Mouse (Mus musculus): ENCODE measurements around the gene Cdh15. TPM values are rescaled to one million over a fixed set of nuclear protein-coding genes. Genes with fewer than 3 reads are reported as not detected.
A peak's percentile ranks its signal among the peaks of the same experiment; 100 is the strongest.

Gene Cdh15
- polyA plus RNA-seq, 1 experiment from 2014 or later, result 0.65 TPM

- H3K4me1 ChIP-seq (replicated peaks), result peaks cover 5% of the 10 kb centered on the region
- peaks cover 45% of the 10 kb centered on the region for H3K27me3 ChIP-seq
- no peak for DNase-seq
- no peak overlapping the region for H3K27ac ChIP-seq
- no peaks in the 10 kb centered on the region for H3K9me3 ChIP-seq (replicated peaks)
- H3K4me3 ChIP-seq (replicated peaks), result no peak overlapping the region
- H3K4me2 ChIP-seq, result peak overlapping the region; percentile 23; the same call in 1 of the 2 replicates
- WGBS (ENCODE audit: insufficient replicate concordance), result 50% methylated on average over 26 of the region's 26 CpGs
- ATAC-seq (ENCODE audit: low read depth), result no peak
- H3K9ac ChIP-seq, result no peak overlapping the region
- H3K36me3 ChIP-seq, result no peaks in the 10 kb centered on the region
Measured at GRCm38 (mm10) chr8:122864719-122865129, 17.0 kb downstream of the Cdh15 start.

- no peak overlapping the region for H3K27ac ChIP-seq
- 0 out of 2 replicates have a peak overlapping the region, but pooled peaks have one; percentile 23 for H3K4me2 ChIP-seq
- H3K9ac ChIP-seq, result no peak overlapping the region
- H3K4me3 ChIP-seq (replicated peaks), result no peak overlapping the region
- ATAC-seq (ENCODE audit: low read depth), result no peak
- H3K36me3 ChIP-seq, result no peaks in the 10 kb centered on the region
- H3K9me3 ChIP-seq (replicated peaks), result no peaks in the 10 kb centered on the region
- H3K4me1 ChIP-seq (replicated peaks), result peaks cover 8% of the 10 kb centered on the region
- H3K27me3 ChIP-seq, result peaks cover 40% of the 10 kb centered on the region
- WGBS (ENCODE audit: insufficient replicate concordance), result 45% methylated on average over 10 of the region's 10 CpGs
- DNase-seq, result no peak
Measured at GRCm38 (mm10) chr8:122865441-122865840, 17.7 kb downstream of the Cdh15 start.

GRCm38 (mm10) chr8:122866231-122866630 lies 18.5 kb downstream of the Cdh15 start:
- Histone ChIP-seq H3K9me3 (replicated peaks) (no peaks in the 10 kb centered on the region), H3K4me1 (replicated peaks) (peaks cover 13% of the 10 kb centered on the region), H3K4me2 (no peak overlapping the region), H3K36me3 (no peaks in the 10 kb centered on the region), H3K27me3 (peaks cover 36% of the 10 kb centered on the region), H3K9ac (no peak overlapping the region), H3K4me3 (replicated peaks) (no peak overlapping the region), H3K27ac (no peak overlapping the region)
- DNase-seq (no peak), ATAC-seq (ENCODE audit: low read depth) (no peak)
- 52% methylated on average over 8 of the region's 8 CpGs for WGBS (ENCODE audit: insufficient replicate concordance)

DNA sequence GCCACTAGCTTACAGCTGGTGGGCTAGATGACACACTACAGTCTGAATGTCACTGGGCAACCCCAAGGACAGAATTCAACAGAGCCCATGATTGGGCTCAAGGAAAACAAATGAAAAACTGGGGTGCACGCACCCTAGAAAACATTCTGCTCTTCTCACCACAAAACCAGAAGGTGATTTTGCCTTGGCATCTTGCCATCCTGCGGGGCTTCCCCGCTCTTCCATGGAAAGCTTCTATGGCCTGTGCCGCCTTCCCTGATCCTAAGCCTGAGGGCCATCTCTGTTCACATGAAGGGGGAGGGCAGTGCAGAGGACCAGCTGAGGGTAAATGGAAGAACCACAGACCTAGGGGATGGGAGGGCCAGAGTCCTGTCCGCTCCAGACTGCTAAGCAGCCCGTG lies 20.2 kb downstream of the Cdh15 start:
- Histone ChIP-seq H3K4me1 (replicated peaks) (peaks cover 22% of the 10 kb centered on the region), H3K9ac (no peak overlapping the region), H3K9me3 (replicated peaks) (no peaks in the 10 kb centered on the region), H3K4me3 (replicated peaks) (no peak overlapping the region), H3K27me3 (peaks cover 34% of the 10 kb centered on the region), H3K27ac (no peak overlapping the region), H3K36me3 (no peaks in the 10 kb centered on the region), H3K4me2 (no peak overlapping the region)
- WGBS (ENCODE audit: insufficient replicate concordance), result 69% methylated on average over 6 of the region's 6 CpGs
- DNase-seq (no peak), ATAC-seq (ENCODE audit: low read depth) (no peak)

DNA sequence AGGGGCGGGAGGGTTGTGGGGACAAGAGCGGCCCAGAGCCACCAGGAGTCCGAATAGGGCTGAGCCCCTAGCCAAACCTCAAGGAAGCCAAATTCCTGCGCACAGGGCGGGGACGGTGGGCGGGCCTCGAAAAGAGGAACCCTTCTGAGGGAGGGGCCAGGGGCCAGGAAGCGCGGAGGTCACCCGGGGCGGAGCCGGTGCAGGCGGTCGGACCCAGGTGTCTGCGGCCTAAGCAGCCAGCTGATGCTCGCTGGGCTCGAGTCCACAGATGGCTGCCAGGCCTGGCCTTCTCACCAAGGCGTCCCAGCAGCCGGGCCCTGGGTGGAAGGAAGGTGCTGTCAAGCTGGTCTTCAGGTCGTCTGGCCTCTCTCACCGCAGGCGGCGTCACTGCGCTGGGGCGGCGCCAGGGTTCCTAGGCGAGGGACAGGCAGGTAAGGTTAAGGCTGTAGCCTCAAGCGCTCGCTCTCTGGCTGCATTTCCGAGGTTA lies 22.7 kb downstream of the Cdh15 start:
- Histone ChIP-seq H3K4me1 (replicated peaks) (peaks cover 22% of the 10 kb centered on the region), H3K27me3 (peaks cover 14% of the 10 kb centered on the region), H3K4me3 (replicated peaks) (peak overlapping the region; percentile 45), H3K9ac (peak overlapping the region; percentile 61), H3K4me2 (peak overlapping the region; percentile 71), H3K27ac (no peak overlapping the region), H3K9me3 (replicated peaks) (no peaks in the 10 kb centered on the region), H3K36me3 (no peaks in the 10 kb centered on the region)
- peak; percentile 61 for DNase-seq
- 7% methylated on average over 30 of the region's 31 CpGs for WGBS (ENCODE audit: insufficient replicate concordance)
- ATAC-seq (ENCODE audit: low read depth), result peak; percentile 64

- Histone ChIP-seq H3K4me3 (replicated peaks) (no peak overlapping the region), H3K4me1 (replicated peaks) (peaks cover 22% of the 10 kb centered on the region), H3K9me3 (replicated peaks) (no peaks in the 10 kb centered on the region), H3K27me3 (0 out of 2 replicates have a peak, but pooled peaks cover 6% of the 10 kb centered on the region), H3K36me3 (no peaks in the 10 kb centered on the region), H3K4me2 (peak overlapping the region; percentile 16; the same call in 1 of the 2 replicates), H3K9ac (no peak overlapping the region), H3K27ac (no peak overlapping the region)
- DNase-seq (no peak), ATAC-seq (ENCODE audit: low read depth) (peak; percentile 59)
- WGBS (ENCODE audit: insufficient replicate concordance), result 42% methylated on average over 9 of the region's 9 CpGs
Measured at GRCm38 (mm10) chr8:122871663-122872062, 23.9 kb downstream of the Cdh15 start.

- 44% methylated on average over 6 of the region's 6 CpGs for WGBS (ENCODE audit: insufficient replicate concordance)
- 0 out of 2 replicates have a peak, but pooled peaks cover 2% of the 10 kb centered on the region for H3K27me3 ChIP-seq
Measured at GRCm38 (mm10) chr8:122873171-122873570, 25.4 kb downstream of the Cdh15 start.

GRCm38 (mm10) chr8:122875186-122875585 lies 27.4 kb downstream of the Cdh15 start:
- DNase-seq, result no peak
- Histone ChIP-seq H3K9me3 (replicated peaks) (no peaks in the 10 kb centered on the region), H3K36me3 (no peaks in the 10 kb centered on the region), H3K4me3 (replicated peaks) (no peak overlapping the region), H3K4me1 (replicated peaks) (peaks cover 17% of the 10 kb centered on the region), H3K27me3 (no peaks in the 10 kb centered on the region), H3K4me2 (no peak overlapping the region), H3K9ac (no peak overlapping the region), H3K27ac (no peak overlapping the region)
- 78% methylated on average over 5 of the region's 5 CpGs for whole genome bisulfite sequencing (ENCODE audit: insufficient replicate concordance)
- ATAC-seq (ENCODE audit: low read depth), result no peak

More at GRCm38 (mm10) chr8:122873171-122873570, 25.4 kb downstream of the Cdh15 start:
- DNase-seq, result no peak
- H3K27ac ChIP-seq, result no peak overlapping the region
- H3K9me3 ChIP-seq (replicated peaks), result no peaks in the 10 kb centered on the region
- H3K4me2 ChIP-seq, result no peak overlapping the region
- ATAC-seq (ENCODE audit: low read depth), result no peak
- H3K4me3 ChIP-seq (replicated peaks), result no peak overlapping the region
- H3K9ac ChIP-seq, result no peak overlapping the region
- peaks cover 22% of the 10 kb centered on the region for H3K4me1 ChIP-seq (replicated peaks)
- H3K36me3 ChIP-seq, result no peaks in the 10 kb centered on the region

GRCm38 (mm10) chr8:122878231-122878630 lies 30.5 kb downstream of the Cdh15 start:
- WGBS (ENCODE audit: insufficient replicate concordance), result 64% methylated on average over 3 of the region's 3 CpGs

GRCm38 (mm10) chr8:122880302-122880701 lies 32.5 kb downstream of the Cdh15 start:
- no peaks in the 10 kb centered on the region for H3K4me1 ChIP-seq (replicated peaks)
- H3K27me3 ChIP-seq, result no peaks in the 10 kb centered on the region
- H3K4me2 ChIP-seq, result no peak overlapping the region
- peaks cover 35% of the 10 kb centered on the region for H3K36me3 ChIP-seq
- H3K27ac ChIP-seq, result no peak overlapping the region
- H3K4me3 ChIP-seq (replicated peaks), result no peak overlapping the region
- H3K9me3 ChIP-seq (replicated peaks), result no peaks in the 10 kb centered on the region
- no peak for DNase-seq
- 61% methylated on average over 3 of the region's 3 CpGs for WGBS (ENCODE audit: insufficient replicate concordance)
- no peak overlapping the region for H3K9ac ChIP-seq
- no peak for ATAC-seq (ENCODE audit: low read depth)

More at GRCm38 (mm10) chr8:122878231-122878630, 30.5 kb downstream of the Cdh15 start:
- no peak overlapping the region for H3K4me2 ChIP-seq
- DNase-seq, result no peak
- no peak overlapping the region for H3K4me3 ChIP-seq (replicated peaks)
- no peaks in the 10 kb centered on the region for H3K4me1 ChIP-seq (replicated peaks)
- H3K36me3 ChIP-seq, result peaks cover 15% of the 10 kb centered on the region
- no peak overlapping the region for H3K9ac ChIP-seq
- H3K27ac ChIP-seq, result no peak overlapping the region
- ATAC-seq (ENCODE audit: low read depth), result no peak
- H3K27me3 ChIP-seq, result no peaks in the 10 kb centered on the region
- H3K9me3 ChIP-seq (replicated peaks), result no peaks in the 10 kb centered on the region

DNA sequence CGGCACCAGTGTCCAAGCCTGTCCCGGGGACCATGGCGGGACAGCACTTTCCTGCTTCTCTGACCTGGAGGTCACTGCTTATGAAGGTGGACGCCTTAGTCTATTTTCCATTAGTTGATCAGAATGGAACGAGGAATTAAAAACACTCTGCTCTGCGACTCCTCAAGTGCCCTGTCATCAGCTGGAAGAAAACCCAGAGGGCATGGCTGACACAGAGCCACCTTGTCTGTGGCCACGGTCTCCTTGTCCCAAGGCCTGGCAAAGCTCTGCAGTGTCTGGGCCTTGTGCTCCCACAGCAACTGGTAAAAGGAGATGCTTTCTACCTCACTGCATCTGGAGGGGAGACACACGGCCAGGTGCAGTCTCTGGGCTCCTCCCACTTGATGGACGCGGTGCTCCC lies 35.9 kb downstream of the Cdh15 start:
- no peak for DNase-seq
- Histone ChIP-seq H3K27me3 (no peaks in the 10 kb centered on the region), H3K9ac (no peak overlapping the region), H3K4me2 (no peak overlapping the region), H3K27ac (no peak overlapping the region), H3K4me1 (replicated peaks) (no peaks in the 10 kb centered on the region), H3K4me3 (replicated peaks) (no peak overlapping the region), H3K36me3 (peaks cover 68% of the 10 kb centered on the region), H3K9me3 (replicated peaks) (no peaks in the 10 kb centered on the region)
- WGBS (ENCODE audit: insufficient replicate concordance), result 88% methylated on average over 10 of the region's 10 CpGs
- no peak for ATAC-seq (ENCODE audit: low read depth)

GRCm38 (mm10) chr8:122891440-122891839 lies 43.7 kb downstream of the Cdh15 start:
- no peak overlapping the region for H3K4me2 ChIP-seq
- WGBS (ENCODE audit: insufficient replicate concordance), result 80% methylated on average over 12 of the region's 12 CpGs
- peaks cover 99% of the 10 kb centered on the region for H3K36me3 ChIP-seq
- no peak for ATAC-seq (ENCODE audit: low read depth)
- H3K27me3 ChIP-seq, result no peaks in the 10 kb centered on the region
- no peaks in the 10 kb centered on the region for H3K9me3 ChIP-seq (replicated peaks)
- no peak overlapping the region for H3K27ac ChIP-seq
- H3K9ac ChIP-seq, result no peak overlapping the region
- no peaks in the 10 kb centered on the region for H3K4me1 ChIP-seq (replicated peaks)
- H3K4me3 ChIP-seq (replicated peaks), result no peak overlapping the region
- DNase-seq, result no peak
